Mouse (Mus musculus): ENCODE data around the gene Slc5a11.
A peak's percentile ranks its signal among the peaks of the same experiment; 100 is the strongest.

- TF ChIP-seq CTCF (IDR thresholded peaks at IDR 0.05; ENCODE audit: low read depth) (peak; percentile 57), EP300 (IDR thresholded peaks at IDR 0.05; ENCODE audit: low read depth) (no peak)
Observed at GRCm38 (mm10) chr7:123205261-123205660, 9.3 kb upstream of the Slc5a11 start.

Data from heart, postnatal 0 days (tissue).